Mouse (Mus musculus) ES-Bruce4 (cell line): ENCODE results near the gene Tmem132b.

ENCODE experiments used
- CTCF ChIP-seq: IDR thresholded peaks from one replicate; pipeline ENCODE4 v1.8.1; 2011; ENCODE audit warnings: low read depth, low read length
- EP300 ChIP-seq: IDR thresholded peaks from 2 replicates; pipeline ENCODE4 v1.6.1; 2011; ENCODE audit warnings: low read depth, low read length; ENCODE audit not compliant: insufficient read depth

- TF ChIP-seq CTCF (no peak), EP300 (no peak)
Measured at GRCm38 (mm10) chr5:125728521-125728920, 196.9 kb downstream of the Tmem132b start.
